Mouse (Mus musculus): ENCODE results near the gene Rpl41.

Gene Rpl41

DNA sequence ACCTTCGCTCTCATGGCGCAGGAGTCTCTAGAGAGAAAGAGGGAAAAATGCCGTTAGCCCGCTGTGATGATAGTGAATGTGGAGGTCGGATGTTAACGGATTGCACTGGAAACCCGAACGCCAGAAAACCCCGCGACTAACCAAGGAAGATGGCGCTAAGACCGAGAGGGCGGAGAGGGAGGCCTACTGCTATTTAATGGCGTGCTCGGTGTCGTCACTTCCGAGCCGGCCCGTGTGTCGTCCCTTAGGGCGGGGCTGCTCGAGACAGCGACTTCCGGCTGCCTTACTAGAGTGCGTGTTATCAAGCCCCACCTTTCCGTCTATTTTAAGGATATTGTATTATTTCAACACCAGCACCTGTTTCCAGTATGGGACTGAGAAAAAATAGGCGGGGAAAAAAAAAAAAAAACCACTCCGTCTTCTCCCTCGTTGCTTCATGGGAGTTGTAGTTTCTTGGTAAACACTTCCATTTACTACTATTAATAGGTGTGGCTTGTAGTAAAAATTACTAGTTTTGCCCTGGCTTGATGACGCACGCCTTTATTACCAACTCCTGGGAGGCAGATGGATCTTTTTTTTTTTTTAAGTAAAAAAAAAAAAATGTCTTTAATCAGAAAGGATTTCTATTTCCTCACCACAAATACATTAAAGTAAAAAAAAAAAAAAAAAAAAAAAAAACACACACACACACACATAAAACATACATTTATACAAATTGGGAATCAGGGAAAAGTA, at the start of gene Rpl41:
TSS of gene Rpl41 (minus strand) at position 359 of the 735 bp plus-strand sequence.
- H3K27me3 ChIP-seq (ENCODE audit: insufficient read depth, low read length), result no peaks in the 10 kb centered on the region
- peaks cover 35% of the 10 kb centered on the region for H3K4me1 ChIP-seq (replicated peaks; ENCODE audit: low read depth, low read length)
- peak within 1 kb of the TSS; percentile 94 for H3K4me3 ChIP-seq (replicated peaks; ENCODE audit: low read length)
- peaks cover 30% of the 10 kb centered on the region for H3K36me3 ChIP-seq (ENCODE audit: insufficient read depth, low read length)
- TF ChIP-seq CTCF (conservative IDR thresholded peaks at IDR 0.05; ENCODE audit: low read length), result no peak
- no peak for TF ChIP-seq NANOG (IDR thresholded peaks at IDR 0.05; ENCODE audit: borderline replicate concordance, low read length)
- TF ChIP-seq POU5F1 (IDR thresholded peaks at IDR 0.05; ENCODE audit: borderline replicate concordance, low read length), result no peak
- H3K9me3 ChIP-seq (ENCODE audit: low read length), result no peaks in the 10 kb centered on the region

GRCm38 (mm10) chr10:128598476-128598875, 49.4 kb upstream of the Rpl41 start:
- no peak for TF ChIP-seq POU5F1 (IDR thresholded peaks at IDR 0.05; ENCODE audit: borderline replicate concordance, low read length)
- TF ChIP-seq CTCF (conservative IDR thresholded peaks at IDR 0.05; ENCODE audit: low read length), result no peak
- no peak for TF ChIP-seq NANOG (IDR thresholded peaks at IDR 0.05; ENCODE audit: borderline replicate concordance, low read length)
- Histone ChIP-seq H3K27me3 (ENCODE audit: insufficient read depth, low read length) (no peaks in the 10 kb centered on the region), H3K4me3 (replicated peaks; ENCODE audit: low read length) (no peak overlapping the region), H3K4me1 (replicated peaks; ENCODE audit: low read depth, low read length) (peaks cover 18% of the 10 kb centered on the region), H3K9me3 (ENCODE audit: low read length) (no peaks in the 10 kb centered on the region), H3K36me3 (ENCODE audit: insufficient read depth, low read length) (no peaks in the 10 kb centered on the region)

DNA sequence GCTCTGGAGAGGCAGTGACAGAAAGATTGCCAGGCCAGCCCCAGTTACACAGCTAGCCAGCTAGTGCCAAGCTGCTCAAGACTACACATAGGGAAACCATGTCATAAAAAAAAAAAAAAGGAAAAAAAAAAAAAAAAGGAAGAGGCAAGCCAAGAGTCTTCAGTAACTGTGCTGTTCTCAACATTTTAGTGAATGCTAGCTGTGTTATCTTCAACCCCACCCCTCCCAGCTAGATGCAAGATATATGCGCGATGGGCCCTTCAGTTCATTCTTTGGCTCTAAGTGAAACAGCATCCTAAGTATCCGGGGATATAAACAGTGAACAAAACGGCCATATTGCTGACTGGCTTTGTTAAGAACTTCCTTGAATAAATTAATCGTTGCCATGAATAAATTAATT, 43.7 kb upstream of the Rpl41 start:
- no peak for TF ChIP-seq NANOG (IDR thresholded peaks at IDR 0.05; ENCODE audit: borderline replicate concordance, low read length)
- H3K9me3 ChIP-seq (ENCODE audit: low read length), result no peaks in the 10 kb centered on the region
- H3K27me3 ChIP-seq (ENCODE audit: insufficient read depth, low read length), result peaks cover 16% of the 10 kb centered on the region
- H3K4me1 ChIP-seq (replicated peaks; ENCODE audit: low read depth, low read length), result peaks cover 25% of the 10 kb centered on the region
- H3K4me3 ChIP-seq (replicated peaks; ENCODE audit: low read length), result no peak overlapping the region
- no peaks in the 10 kb centered on the region for H3K36me3 ChIP-seq (ENCODE audit: insufficient read depth, low read length)

GRCm38 (mm10) chr10:128591436-128591835, 42.3 kb upstream of the Rpl41 start:
- Histone ChIP-seq H3K4me3 (replicated peaks; ENCODE audit: low read length) (no peak overlapping the region), H3K9me3 (ENCODE audit: low read length) (no peaks in the 10 kb centered on the region)
- TF ChIP-seq NANOG (IDR thresholded peaks at IDR 0.05; ENCODE audit: borderline replicate concordance, low read length), result no peak

DNA sequence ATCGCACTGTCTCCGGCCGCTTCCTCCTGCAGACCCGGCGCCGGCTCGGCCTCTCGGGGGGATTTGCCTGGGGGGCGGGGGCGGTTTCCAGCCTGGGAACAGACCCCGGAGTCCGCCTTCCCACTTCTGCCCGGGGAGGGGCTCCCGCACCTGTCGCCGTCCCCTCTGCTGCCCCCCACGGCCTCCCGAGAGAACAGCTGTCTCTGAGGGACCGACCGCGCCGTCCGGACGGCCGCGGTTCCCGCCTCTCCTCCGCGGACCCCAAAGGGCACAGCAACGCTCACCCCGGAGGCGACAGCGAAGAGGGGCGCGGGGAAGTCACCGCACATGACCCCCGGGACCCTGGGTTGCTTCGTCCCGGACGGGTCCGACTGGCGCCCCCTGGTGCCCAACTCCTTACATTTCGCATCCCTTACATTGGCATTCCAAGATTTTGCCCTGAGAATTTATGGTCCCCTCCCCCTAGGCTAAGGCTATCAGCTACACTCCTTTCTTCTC, 41.1 kb upstream of the Rpl41 start:
- Histone ChIP-seq H3K4me1 (replicated peaks; ENCODE audit: low read depth, low read length) (peaks cover 50% of the 10 kb centered on the region), H3K9me3 (ENCODE audit: low read length) (no peaks in the 10 kb centered on the region), H3K4me3 (replicated peaks; ENCODE audit: low read length) (peak overlapping the region; percentile 98), H3K36me3 (ENCODE audit: insufficient read depth, low read length) (no peaks in the 10 kb centered on the region), H3K27me3 (ENCODE audit: insufficient read depth, low read length) (peaks cover 23% of the 10 kb centered on the region)
- TF ChIP-seq POU5F1 (IDR thresholded peaks at IDR 0.05; ENCODE audit: borderline replicate concordance, low read length) (no peak), CTCF (conservative IDR thresholded peaks at IDR 0.05; ENCODE audit: low read length) (peak; percentile 85), NANOG (IDR thresholded peaks at IDR 0.05; ENCODE audit: borderline replicate concordance, low read length) (no peak)

More at GRCm38 (mm10) chr10:128591436-128591835, 42.3 kb upstream of the Rpl41 start:
- peaks cover 23% of the 10 kb centered on the region for H3K27me3 ChIP-seq (ENCODE audit: insufficient read depth, low read length)
- peaks cover 38% of the 10 kb centered on the region for H3K4me1 ChIP-seq (replicated peaks; ENCODE audit: low read depth, low read length)
- no peaks in the 10 kb centered on the region for H3K36me3 ChIP-seq (ENCODE audit: insufficient read depth, low read length)

DNA sequence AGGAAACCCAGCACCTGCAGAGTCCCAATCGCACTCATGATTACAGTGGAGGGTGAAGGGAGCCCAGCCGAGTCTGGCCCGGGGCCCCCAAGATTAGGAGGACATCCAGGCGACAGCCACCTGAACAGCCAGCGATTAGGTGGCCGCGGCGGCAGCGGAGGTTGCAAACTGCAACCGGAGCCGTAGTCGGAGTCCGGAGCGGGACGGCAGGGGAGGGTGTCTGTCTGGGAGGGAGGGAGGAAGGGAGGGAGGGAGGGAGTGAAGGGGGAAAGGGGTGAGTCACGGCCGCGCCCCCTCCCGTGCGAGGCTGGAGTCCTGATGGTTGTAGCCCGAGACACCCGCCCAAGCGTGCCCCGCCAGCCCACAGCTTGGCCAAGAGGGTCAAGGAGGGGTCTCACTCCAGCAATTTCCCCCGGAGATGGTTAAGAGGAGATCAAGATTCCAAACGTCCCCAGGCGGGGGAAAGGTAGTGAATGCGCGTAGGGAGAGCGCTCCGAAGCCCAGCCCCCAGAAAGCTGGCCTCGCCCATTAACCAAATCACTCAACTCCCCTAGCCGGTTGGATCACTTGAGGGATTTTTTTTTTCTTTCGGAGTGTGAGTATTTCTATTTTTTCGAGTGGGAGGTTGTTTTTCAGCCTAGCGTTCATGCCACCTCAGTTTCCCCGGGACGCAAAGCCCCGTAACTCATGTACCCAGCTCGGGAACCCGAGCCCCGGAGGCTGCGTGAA, 40.5 kb upstream of the Rpl41 start, which contains the start of gene Erbb3:
TSS of gene Erbb3 (minus strand) at position 189 of the 729 bp plus-strand sequence.
- peaks cover 56% of the 10 kb centered on the region for H3K4me1 ChIP-seq (replicated peaks; ENCODE audit: low read depth, low read length)
- no peak for TF ChIP-seq CTCF (conservative IDR thresholded peaks at IDR 0.05; ENCODE audit: low read length)
- TF ChIP-seq NANOG (IDR thresholded peaks at IDR 0.05; ENCODE audit: borderline replicate concordance, low read length), result no peak
- TF ChIP-seq POU5F1 (IDR thresholded peaks at IDR 0.05; ENCODE audit: borderline replicate concordance, low read length), result no peak
- peak within 1 kb of the TSS; percentile 98 for H3K4me3 ChIP-seq (replicated peaks; ENCODE audit: low read length)
- H3K27me3 ChIP-seq (ENCODE audit: insufficient read depth, low read length), result peaks cover 23% of the 10 kb centered on the region
- H3K9me3 ChIP-seq (ENCODE audit: low read length), result no peaks in the 10 kb centered on the region
- H3K36me3 ChIP-seq (ENCODE audit: insufficient read depth, low read length), result no peaks in the 10 kb centered on the region

DNA sequence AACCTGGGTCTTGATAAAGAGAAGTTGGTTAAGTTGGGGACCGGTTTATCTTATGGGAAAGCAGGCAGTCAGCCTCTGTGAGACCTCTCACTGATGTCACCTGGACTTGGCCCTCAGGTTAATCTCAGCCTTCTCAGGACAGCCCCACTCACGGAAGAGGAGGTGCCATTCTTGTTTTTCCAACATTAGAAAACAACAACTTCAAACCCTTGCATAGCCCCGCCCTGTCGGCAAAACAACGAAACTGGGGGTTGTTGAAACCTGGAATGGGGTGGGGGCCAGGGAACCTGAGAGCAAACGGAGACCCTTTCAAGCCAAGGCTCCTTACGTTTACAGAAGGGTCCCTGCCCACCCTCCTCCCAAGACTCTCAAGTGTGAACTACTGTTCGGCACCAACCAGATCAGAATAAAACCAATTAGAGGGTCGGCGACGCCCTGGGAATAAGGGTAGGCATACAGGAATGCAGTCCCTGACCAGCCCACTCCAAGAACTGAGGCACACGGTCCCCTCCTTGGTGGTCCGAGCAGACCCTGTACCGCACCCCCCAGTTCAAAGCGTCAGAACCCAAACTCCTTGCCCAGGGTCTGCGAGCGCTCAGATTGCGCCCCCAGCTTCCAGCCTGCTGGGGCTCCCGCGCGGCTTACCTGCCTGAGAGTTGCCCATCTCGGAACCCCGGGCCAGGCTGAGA, 39.8 kb upstream of the Rpl41 start:
- Histone ChIP-seq H3K36me3 (ENCODE audit: insufficient read depth, low read length) (no peaks in the 10 kb centered on the region), H3K4me1 (replicated peaks; ENCODE audit: low read depth, low read length) (peaks cover 64% of the 10 kb centered on the region), H3K4me3 (replicated peaks; ENCODE audit: low read length) (peak overlapping the region; percentile 98), H3K9me3 (ENCODE audit: low read length) (no peaks in the 10 kb centered on the region), H3K27me3 (ENCODE audit: insufficient read depth, low read length) (peaks cover 23% of the 10 kb centered on the region)
- TF ChIP-seq NANOG (IDR thresholded peaks at IDR 0.05; ENCODE audit: borderline replicate concordance, low read length) (no peak), POU5F1 (IDR thresholded peaks at IDR 0.05; ENCODE audit: borderline replicate concordance, low read length) (no peak), CTCF (conservative IDR thresholded peaks at IDR 0.05; ENCODE audit: low read length) (no peak)

DNA sequence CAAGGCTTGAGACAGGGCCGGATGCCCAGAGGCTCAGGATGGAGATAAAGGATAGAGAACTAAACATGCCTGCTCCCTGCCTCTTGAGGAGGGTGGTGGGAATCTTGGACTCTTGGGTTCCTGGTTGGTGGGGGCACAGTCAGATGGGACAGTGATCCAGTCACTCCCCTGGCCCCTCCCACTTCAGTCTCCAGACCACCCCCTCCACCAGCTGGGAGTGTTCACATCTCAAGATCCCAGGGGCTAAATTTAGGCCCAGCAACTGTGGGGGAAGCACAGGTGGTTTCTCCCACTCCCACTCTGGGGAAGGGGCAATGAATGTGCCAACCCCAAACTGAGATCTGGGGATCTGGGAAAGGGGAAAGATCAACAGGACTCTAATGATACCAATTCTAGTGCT, 39.0 kb upstream of the Rpl41 start:
- H3K27me3 ChIP-seq (ENCODE audit: insufficient read depth, low read length), result peaks cover 23% of the 10 kb centered on the region
- TF ChIP-seq NANOG (IDR thresholded peaks at IDR 0.05; ENCODE audit: borderline replicate concordance, low read length), result no peak
- no peak for TF ChIP-seq POU5F1 (IDR thresholded peaks at IDR 0.05; ENCODE audit: borderline replicate concordance, low read length)
- no peak for TF ChIP-seq CTCF (conservative IDR thresholded peaks at IDR 0.05; ENCODE audit: low read length)
- H3K36me3 ChIP-seq (ENCODE audit: insufficient read depth, low read length), result no peaks in the 10 kb centered on the region
- H3K9me3 ChIP-seq (ENCODE audit: low read length), result no peaks in the 10 kb centered on the region
- peak overlapping the region; percentile 98 for H3K4me3 ChIP-seq (replicated peaks; ENCODE audit: low read length)
- peaks cover 71% of the 10 kb centered on the region for H3K4me1 ChIP-seq (replicated peaks; ENCODE audit: low read depth, low read length)
